Mouse (Mus musculus): ENCODE data around the gene Tpcn2.

- TF ChIP-seq CTCF (IDR thresholded peaks at IDR 0.05; ENCODE audit: control insufficient read depth, insufficient read depth, low read length) (no peak), POLR2A (IDR thresholded peaks at IDR 0.05; ENCODE audit: borderline replicate concordance, control insufficient read depth, low read depth, low read length) (no peak)
Observed at GRCm38 (mm10) chr7:145197711-145198110, 86.1 kb downstream of the Tpcn2 start.

Measured in bone marrow, adult 2 months (tissue).